Mouse (Mus musculus): ENCODE measurements at regions not wholly inside any gene's neighbourhood (a gene's known extent, or its start where the extent isn't known, plus 50 kb on each side); places are given as distances from the start of the nearest gene placed in this dataset.

- no peak for TF ChIP-seq POLR2A (IDR thresholded peaks at IDR 0.05; ENCODE audit: borderline replicate concordance, low read depth, low read length)
- no peak for TF ChIP-seq CTCF (IDR thresholded peaks at IDR 0.05; ENCODE audit: low read depth, low read length)
Observed at GRCm38 (mm10) chr7:71491128-71491527, 139.8 kb upstream of the Gm10295 start.
